Mouse (Mus musculus): ENCODE results near the gene Tuba1a. TPM values are rescaled to one million over a fixed set of nuclear protein-coding genes. Genes with fewer than 3 reads are reported as not detected.
"Not testable (repeated sequence)": the region's sequence is repeated elsewhere in the genome, so short reads cannot be mapped to it uniquely, and the experiment has no call there.

The Tuba1a gene
- polyA plus RNA-seq, 1 experiment from 2014 or later: 10,701 TPM

DNA sequence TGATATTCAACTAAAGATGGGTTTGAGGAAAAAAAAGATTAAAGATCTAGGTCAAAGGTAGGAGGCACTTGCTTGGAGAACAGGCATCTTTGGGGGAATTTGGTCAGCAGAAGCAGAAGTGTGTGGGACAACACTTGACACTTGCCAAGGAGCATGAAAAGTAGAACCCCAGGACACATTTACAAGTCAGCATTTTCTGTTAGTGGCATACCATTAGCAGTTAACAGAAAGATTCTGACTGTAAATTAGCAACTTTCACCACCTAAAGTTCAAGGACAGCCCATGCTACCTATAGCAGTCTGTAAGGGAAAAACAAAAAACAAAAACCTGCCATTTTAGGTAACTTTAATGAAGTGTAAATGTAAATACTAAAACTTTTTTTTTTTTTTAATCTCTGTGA, 5.1 kb downstream of the Tuba1a start:
- no peak overlapping the region for H3K27ac ChIP-seq

DNA sequence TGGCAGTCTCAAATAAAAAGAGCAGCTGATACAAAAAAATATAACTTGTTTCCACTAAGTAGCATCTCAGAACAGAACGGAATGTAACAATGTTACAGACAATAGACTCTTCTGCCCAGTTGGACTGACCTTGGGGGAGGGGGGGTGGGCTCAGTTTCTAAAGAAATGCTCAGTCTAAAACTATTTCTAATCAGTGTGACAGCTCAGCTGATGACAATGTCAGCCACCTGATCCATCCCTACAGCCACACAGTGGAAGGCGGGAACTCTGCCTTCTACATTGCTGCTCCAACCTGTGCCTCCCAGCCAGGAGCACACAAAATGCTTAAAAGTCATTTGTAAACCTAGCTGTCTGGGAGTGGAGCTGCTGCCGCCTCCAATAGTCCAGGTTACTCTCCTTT, 5.6 kb downstream of the Tuba1a start:
- H3K4me1 ChIP-seq: no peaks in the 10 kb centered on the region
- H3K27ac ChIP-seq: peak overlapping the region; percentile 7; the same call in 1 of the 2 replicates
- no peak overlapping the region for H3K4me3 ChIP-seq
- H3K36me3 ChIP-seq: peaks cover 13% of the 10 kb centered on the region
- 0 out of 2 replicates have a peak overlapping the region, but pooled peaks have one; percentile 55 for H3K4me2 ChIP-seq (replicated peaks)
- H3K27me3 ChIP-seq (replicated peaks): no peaks in the 10 kb centered on the region
- no peak overlapping the region for H3K9ac ChIP-seq
- 32% methylated on average over 3 of the region's 3 CpGs for WGBS
- ATAC-seq (ENCODE audit: low FRiP score, low read depth): no peak
- H3K9me3 ChIP-seq: no peaks in the 10 kb centered on the region

More for the DNA sequence above, 5.1 kb downstream of the Tuba1a start:
- H3K4me3 ChIP-seq: no peak overlapping the region
- peak overlapping the region; percentile 55 for H3K4me2 ChIP-seq (replicated peaks)
- no peak overlapping the region for H3K9ac ChIP-seq
- H3K27me3 ChIP-seq (replicated peaks): no peaks in the 10 kb centered on the region
- H3K36me3 ChIP-seq: peaks cover 13% of the 10 kb centered on the region
- ATAC-seq (ENCODE audit: low FRiP score, low read depth): no peak
- H3K4me1 ChIP-seq: no peaks in the 10 kb centered on the region
- no peaks in the 10 kb centered on the region for H3K9me3 ChIP-seq

DNA sequence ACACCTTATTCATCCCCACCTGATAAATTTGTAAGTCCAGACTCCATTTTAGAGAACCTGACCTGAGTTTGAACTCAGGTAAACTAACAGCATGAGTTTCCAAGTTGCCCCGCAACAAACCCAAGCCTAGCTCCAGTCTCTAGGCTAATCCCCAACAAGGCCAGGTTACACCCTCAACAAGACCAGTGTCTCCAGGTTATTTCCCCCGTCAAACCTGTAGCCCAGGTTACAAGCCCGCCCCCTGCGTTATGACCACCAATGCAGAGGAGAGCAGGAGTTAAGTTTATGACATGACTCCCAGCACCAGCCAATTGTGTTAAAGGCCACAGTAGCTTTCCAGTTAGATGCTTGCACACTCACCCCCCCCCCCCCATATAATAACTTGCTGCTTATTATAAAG, 10.4 kb downstream of the Tuba1a start:
- H3K4me3 ChIP-seq: no peak overlapping the region
- H3K27me3 ChIP-seq (replicated peaks): no peaks in the 10 kb centered on the region
- no peaks in the 10 kb centered on the region for H3K4me1 ChIP-seq
- ATAC-seq (ENCODE audit: low FRiP score, low read depth): no peak
- H3K36me3 ChIP-seq: no peaks in the 10 kb centered on the region
- H3K27ac ChIP-seq: no peak overlapping the region
- H3K9ac ChIP-seq: no peak overlapping the region
- WGBS: 67% methylated on average over 4 of the region's 4 CpGs
- H3K4me2 ChIP-seq (replicated peaks): no peak overlapping the region
- H3K9me3 ChIP-seq: no peaks in the 10 kb centered on the region

DNA sequence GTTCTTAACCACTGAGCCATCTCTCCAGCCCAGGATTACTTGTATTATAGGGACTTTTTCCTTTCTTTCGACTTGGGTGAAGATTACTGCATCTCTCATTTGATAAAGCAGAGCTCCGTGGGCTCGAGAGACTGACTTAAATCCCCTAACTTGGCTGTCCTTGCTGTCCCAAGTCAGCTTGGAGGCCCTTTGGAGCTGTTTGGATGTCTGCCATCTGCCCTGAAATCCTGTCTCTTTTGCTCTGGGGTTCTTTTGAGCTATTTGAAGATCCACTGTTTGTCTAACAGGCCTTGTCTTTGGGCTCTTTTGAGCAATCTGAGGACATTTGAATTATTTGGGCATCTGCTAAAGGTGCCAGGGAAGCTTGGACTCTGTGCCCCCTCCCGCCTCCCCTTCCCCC, 11.4 kb downstream of the Tuba1a start:
- no peak overlapping the region for H3K9ac ChIP-seq
- no peaks in the 10 kb centered on the region for H3K4me1 ChIP-seq
- no peaks in the 10 kb centered on the region for H3K36me3 ChIP-seq
- H3K4me3 ChIP-seq: no peak overlapping the region
- no peaks in the 10 kb centered on the region for H3K9me3 ChIP-seq
- no peaks in the 10 kb centered on the region for H3K27me3 ChIP-seq (replicated peaks)
- H3K4me2 ChIP-seq (replicated peaks): no peak overlapping the region
- ATAC-seq (ENCODE audit: low FRiP score, low read depth): no peak
- 91% methylated on average over 4 of the region's 4 CpGs for WGBS
- no peak overlapping the region for H3K27ac ChIP-seq

DNA sequence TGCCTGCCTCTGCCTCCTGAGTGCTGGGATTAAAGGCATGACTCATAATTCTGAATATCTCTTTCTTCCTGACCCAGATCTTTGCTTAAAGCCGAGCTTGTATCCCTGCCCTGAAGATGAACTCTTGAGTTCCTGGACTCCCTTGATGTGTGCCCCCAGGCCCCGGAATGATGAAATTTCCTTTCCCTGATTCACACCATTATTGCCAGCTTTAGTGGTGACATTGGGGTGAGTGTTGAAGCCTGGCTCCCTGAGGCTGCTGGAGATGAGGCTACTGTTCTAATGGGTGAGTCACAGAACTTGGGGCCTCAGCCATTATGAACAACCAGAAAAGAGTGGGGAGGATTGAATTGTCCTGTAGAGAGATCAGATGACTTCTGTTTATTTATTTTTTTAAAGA, 12.0 kb downstream of the Tuba1a start:
- ATAC-seq (ENCODE audit: low FRiP score, low read depth): no peak
- Histone ChIP-seq H3K9me3 (no peaks in the 10 kb centered on the region), H3K9ac (no peak overlapping the region), H3K4me2 (replicated peaks) (no peak overlapping the region), H3K36me3 (no peaks in the 10 kb centered on the region), H3K27ac (no peak overlapping the region), H3K4me1 (no peaks in the 10 kb centered on the region), H3K4me3 (no peak overlapping the region), H3K27me3 (replicated peaks) (no peaks in the 10 kb centered on the region)
- 76% methylated on average over 2 of the region's 2 CpGs for WGBS

DNA sequence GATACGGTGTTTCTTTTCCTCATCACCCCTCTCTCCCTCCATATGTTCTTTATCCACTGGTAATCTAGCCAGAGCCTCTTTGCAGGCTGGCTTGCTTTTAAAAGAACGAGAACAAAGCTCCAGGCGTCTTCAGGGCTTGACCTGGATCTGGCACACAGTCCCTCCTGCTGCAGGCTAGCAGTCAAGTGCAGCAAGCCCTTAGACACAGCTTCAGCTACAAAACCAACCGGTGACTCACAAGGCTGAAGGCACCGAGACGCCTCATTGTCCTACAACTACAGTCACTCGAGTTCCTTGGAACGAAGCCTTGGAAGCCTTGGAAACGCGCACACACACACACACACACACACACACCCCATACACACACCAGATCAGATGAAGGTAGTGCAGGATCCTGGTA, 12.7 kb downstream of the Tuba1a start:
- Histone ChIP-seq H3K36me3 (no peaks in the 10 kb centered on the region), H3K9ac (no peak overlapping the region), H3K27me3 (replicated peaks) (no peaks in the 10 kb centered on the region), H3K9me3 (no peaks in the 10 kb centered on the region), H3K4me3 (no peak overlapping the region), H3K4me1 (no peaks in the 10 kb centered on the region), H3K27ac (no peak overlapping the region), H3K4me2 (replicated peaks) (no peak overlapping the region)
- 72% methylated on average over 10 of the region's 10 CpGs for WGBS
- ATAC-seq (ENCODE audit: low FRiP score, low read depth): no peak

DNA sequence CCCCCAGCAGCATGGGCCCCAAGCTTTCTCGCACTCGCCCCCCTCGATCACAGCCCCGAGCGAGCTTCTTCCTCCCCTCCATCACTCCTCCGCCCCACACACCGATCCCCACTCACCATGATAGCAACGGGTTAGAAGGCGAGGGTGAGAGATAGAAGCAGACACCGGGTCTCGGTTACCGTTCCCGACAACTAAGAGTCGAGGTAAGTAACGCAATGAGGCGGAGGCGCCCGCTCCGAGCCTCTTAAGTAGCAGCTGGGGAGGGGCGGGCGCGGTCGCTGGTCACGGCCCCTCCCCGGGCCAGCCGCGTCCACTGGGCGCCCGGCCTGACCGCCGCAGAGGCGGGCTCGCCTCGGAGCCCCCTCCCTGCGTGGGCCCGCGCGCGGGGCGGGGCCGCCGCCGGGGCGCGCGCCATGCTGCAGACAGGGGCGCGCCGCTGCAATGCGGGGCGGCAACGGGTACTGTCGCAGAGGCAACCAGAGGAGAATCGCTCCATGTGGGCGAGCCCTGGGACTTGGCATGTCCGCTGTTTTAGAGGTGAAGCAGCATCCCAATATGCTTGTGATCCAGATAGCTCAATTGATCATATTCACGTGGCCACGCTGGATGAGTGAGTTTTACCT, 19.2 kb downstream of the Tuba1a start, which contains the start of gene Tuba1b:
Gene Tuba1b (minus strand): TSS at position 349 of the 623 bp plus-strand sequence.
- Histone ChIP-seq H3K9ac (peak within 1 kb of the TSS; percentile 74), H3K27ac (peak within 1 kb of the TSS; percentile 72), H3K27me3 (replicated peaks) (no peaks in the 10 kb centered on the region), H3K36me3 (peaks cover 8% of the 10 kb centered on the region; the same call in 1 of the 2 replicates), H3K4me3 (peak within 1 kb of the TSS; percentile 50), H3K4me2 (replicated peaks) (peak within 1 kb of the TSS; percentile 85), H3K9me3 (no peaks in the 10 kb centered on the region), H3K4me1 (peaks cover 17% of the 10 kb centered on the region)
- WGBS: under 1% methylated on average over 57 of the region's 58 CpGs
- ATAC-seq (ENCODE audit: low FRiP score, low read depth): peak; percentile 93

DNA sequence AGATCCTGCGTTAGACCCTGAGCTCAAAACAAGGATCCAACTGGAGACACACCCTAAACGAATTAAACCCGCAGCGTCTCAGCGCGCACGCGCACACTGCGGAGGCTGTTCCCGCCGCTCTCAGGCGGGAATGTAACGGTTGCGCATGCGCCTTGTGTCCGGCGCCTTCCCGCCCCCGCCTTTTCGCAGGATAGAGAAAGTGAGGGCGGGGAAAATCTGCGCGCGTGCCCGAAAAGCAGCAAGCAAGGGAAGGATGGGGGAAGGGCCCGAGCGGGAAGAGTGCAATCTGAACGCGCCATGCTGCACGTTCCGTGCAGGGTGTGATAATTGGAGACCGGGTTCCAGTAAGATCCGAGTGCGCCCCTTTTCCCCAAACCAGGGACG, 19.7 kb downstream of the Tuba1a start:
- H3K36me3 ChIP-seq: peaks cover 8% of the 10 kb centered on the region; the same call in 1 of the 2 replicates
- no peaks in the 10 kb centered on the region for H3K9me3 ChIP-seq
- H3K4me3 ChIP-seq: peak overlapping the region; percentile 50
- peak overlapping the region; percentile 85 for H3K4me2 ChIP-seq (replicated peaks)
- no peaks in the 10 kb centered on the region for H3K27me3 ChIP-seq (replicated peaks)
- H3K9ac ChIP-seq: peak overlapping the region; percentile 74
- peak; percentile 82 for ATAC-seq (ENCODE audit: low FRiP score, low read depth)
- WGBS: under 1% methylated on average over 35 of the region's 35 CpGs
- H3K4me1 ChIP-seq: peaks cover 17% of the 10 kb centered on the region
- H3K27ac ChIP-seq: peak overlapping the region; percentile 72

DNA sequence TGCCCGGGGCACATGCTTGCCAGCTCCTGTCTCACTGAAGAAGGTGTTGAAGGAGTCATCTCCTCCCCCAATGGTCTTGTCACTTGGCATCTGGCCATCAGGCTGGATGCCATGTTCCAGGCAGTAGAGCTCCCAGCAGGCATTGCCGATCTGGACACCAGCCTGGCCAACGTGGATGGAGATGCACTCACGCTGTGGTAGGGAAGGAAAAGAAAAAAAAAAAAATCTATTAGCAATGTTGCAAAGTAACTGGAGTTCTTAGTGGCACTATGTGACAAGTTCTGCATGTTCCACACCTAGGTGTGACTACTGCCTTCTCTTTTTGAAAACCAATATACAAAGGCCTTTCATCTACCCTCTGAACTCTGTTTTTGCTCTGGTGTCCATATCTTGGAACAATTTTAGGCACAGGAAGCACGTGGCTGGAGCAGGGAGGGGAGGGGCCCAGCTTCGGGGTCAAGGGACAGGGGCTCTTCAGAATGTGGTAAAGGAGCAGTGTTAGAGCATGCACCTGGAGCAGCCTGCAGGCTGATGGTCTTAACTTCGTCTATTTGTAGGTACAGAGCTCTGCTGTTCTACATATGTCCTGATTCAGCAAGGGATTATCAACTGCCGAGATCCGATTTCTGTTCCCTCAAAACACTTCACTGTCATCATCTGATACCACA, 20.4 kb downstream of the Tuba1a start:
- not testable (repeated sequence) for ATAC-seq (ENCODE audit: low FRiP score, low read depth); H3K27me3 ChIP-seq (replicated peaks)
- WGBS: 20% methylated on average over 8 of the region's 9 CpGs

DNA sequence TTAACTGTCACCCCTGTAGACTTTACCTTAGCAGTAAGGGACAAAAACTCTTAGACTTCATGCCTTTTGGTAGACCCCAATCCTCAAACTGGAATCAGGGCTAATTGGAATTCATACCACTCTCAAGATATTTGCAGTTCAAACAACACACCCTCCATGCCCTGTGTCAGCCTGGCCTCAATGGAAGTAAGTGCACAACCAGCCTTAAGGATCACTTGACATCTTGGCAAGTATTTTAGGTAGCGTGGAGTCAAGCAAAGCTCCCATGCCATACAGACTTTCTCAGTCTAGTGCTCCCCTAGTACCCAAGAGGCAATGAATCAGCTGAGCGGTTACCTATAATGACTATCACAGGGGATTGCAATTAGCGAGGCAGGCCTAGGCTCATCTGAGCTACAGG, 22.5 kb downstream of the Tuba1a start:
- ATAC-seq (ENCODE audit: low FRiP score, low read depth): no peak
- Histone ChIP-seq H3K4me3 (no peak overlapping the region), H3K9ac (no peak overlapping the region), H3K27me3 (replicated peaks) (no peaks in the 10 kb centered on the region), H3K9me3 (no peaks in the 10 kb centered on the region), H3K4me1 (peaks cover 17% of the 10 kb centered on the region), H3K27ac (no peak overlapping the region), H3K4me2 (replicated peaks) (peak overlapping the region; percentile 24), H3K36me3 (peaks cover 8% of the 10 kb centered on the region; the same call in 1 of the 2 replicates)
- WGBS: 81% methylated on average over 3 of the region's 3 CpGs

More for the DNA sequence above, 20.4 kb downstream of the Tuba1a start:
- not testable (repeated sequence) for H3K9me3 ChIP-seq, H3K36me3 ChIP-seq, H3K27ac ChIP-seq
- Histone ChIP-seq H3K9ac (peak overlapping the region; percentile 74), H3K4me3 (peak overlapping the region; percentile 50), H3K4me1 (peaks cover 17% of the 10 kb centered on the region), H3K4me2 (replicated peaks) (peak overlapping the region; percentile 85)

DNA sequence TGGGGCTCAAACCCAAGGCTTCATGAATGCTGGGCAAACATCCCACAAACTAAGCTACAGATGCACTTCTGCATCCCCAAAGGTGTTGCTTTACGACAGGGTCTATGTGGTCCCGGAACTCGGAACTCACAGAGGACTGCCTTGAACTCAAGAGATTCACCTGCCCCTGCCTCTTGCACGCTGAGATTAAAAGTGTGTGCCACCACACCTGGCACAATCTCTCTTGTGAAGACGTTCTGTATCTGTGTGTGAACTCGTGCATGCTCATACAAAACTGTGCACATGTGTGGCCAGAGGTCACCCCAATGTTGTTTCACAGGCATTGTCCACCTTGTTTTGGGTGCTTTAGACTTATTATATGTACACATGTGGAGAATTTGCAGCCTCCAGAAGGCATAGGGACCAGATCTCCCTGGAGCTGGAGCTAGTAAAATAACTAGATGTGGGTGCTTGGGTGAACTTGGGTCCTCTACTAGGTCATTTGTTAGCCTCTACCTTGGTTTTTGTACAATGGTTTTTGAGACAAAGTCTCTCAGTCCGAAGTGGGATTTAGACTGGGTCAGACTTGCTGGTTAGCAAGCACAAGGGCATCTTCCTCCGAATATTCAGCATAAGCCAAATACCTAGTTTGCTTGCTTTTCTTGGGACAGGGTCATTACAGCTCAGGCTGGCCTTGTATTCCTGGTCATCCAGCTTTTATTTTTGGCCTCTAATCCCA, 23.3 kb downstream of the Tuba1a start:
- Histone ChIP-seq H3K9me3 (no peaks in the 10 kb centered on the region), H3K27ac (no peak overlapping the region), H3K4me3 (no peak overlapping the region)

DNA sequence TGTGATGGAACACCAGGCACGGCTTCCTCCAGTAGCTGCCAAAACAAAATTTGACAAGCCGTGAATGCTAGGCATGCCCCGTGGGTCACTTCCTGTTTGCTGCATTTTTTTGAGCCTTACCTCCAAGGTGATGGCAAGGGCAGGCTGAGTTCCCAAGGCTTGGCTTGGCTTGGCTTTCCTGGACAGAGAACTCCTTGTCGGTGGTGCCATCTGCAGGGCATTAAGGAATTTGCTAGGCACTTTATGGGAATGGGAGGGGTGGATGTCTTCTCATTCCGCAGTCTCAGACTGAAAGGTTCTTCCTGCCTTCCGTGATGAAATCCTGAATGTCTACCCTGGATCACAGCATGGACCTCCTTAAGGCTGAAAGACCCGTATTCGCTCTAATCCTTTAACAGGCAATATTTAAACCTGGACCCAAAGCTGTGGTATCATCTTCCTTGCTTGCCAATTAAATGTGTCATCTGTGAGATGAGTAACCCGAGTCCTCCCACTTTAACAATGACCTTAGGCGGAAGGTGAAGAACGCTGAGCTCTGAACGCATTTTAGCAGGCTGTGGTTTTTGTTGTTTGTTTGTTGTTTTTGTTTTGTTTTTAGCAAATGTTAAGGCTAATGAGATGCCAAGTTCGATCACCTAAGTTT, 24.8 kb downstream of the Tuba1a start:
- WGBS: 19% methylated on average over 13 of the region's 13 CpGs
- H3K4me1 ChIP-seq: peaks cover 10% of the 10 kb centered on the region; the same call in 1 of the 2 replicates
- no peak overlapping the region for H3K27ac ChIP-seq
- H3K9me3 ChIP-seq: no peaks in the 10 kb centered on the region
- ATAC-seq (ENCODE audit: low FRiP score, low read depth): no peak
- no peak overlapping the region for H3K4me3 ChIP-seq
- peaks cover 8% of the 10 kb centered on the region; the same call in 1 of the 2 replicates for H3K36me3 ChIP-seq
- no peak overlapping the region for H3K9ac ChIP-seq
- H3K27me3 ChIP-seq (replicated peaks): no peaks in the 10 kb centered on the region
- 0 out of 2 replicates have a peak overlapping the region, but pooled peaks have one; percentile 2 for H3K4me2 ChIP-seq (replicated peaks)

More for the DNA sequence above, 23.3 kb downstream of the Tuba1a start:
- peaks cover 8% of the 10 kb centered on the region; the same call in 1 of the 2 replicates for H3K36me3 ChIP-seq
- 57% methylated on average over 8 of the region's 8 CpGs for WGBS
- H3K4me1 ChIP-seq: peaks cover 12% of the 10 kb centered on the region
- no peak for ATAC-seq (ENCODE audit: low FRiP score, low read depth)
- H3K27me3 ChIP-seq (replicated peaks): no peaks in the 10 kb centered on the region
- H3K4me2 ChIP-seq (replicated peaks): no peak overlapping the region; the same call in 1 of the 2 replicates
- no peak overlapping the region for H3K9ac ChIP-seq

Measured in neural tube, embryonic 12.5 days (tissue).